Mouse (Mus musculus) kidney, embryonic 14.5 days (tissue): ENCODE results near the gene E130311K13Rik. TPM values are rescaled to one million over a fixed set of nuclear protein-coding genes. Genes with fewer than 3 reads are reported as not detected.
A peak's percentile ranks its signal among the peaks of the same experiment; 100 is the strongest.

Experiments used
- ATAC-seq: fragments of 200-750 bp; cut with Nextera tagmentation; 2 replicates; pipeline ENCODE4 v1.8.0; 2017; ENCODE audit warnings: moderate number of reproducible peaks, mild to moderate bottlenecking, moderate TSS enrichment, moderate library complexity; ENCODE audit not compliant: low FRiP score, low TSS enrichment
- H3K27ac ChIP-seq: fragments of 300-500 bp; sonication (generic); 2 replicates; pipeline ENCODE4 v1.5.1; 2014; ENCODE audit warnings: low read depth, mild to moderate bottlenecking, low read length, moderate library complexity, mixed read lengths
- H3K27me3 ChIP-seq: fragments of 300-500 bp; sonication (generic); 2 replicates; pipeline ENCODE4 v1.6.1; 2014; ENCODE audit warnings: mild to moderate bottlenecking, low read length; ENCODE audit not compliant: control insufficient read depth, insufficient read depth
- H3K36me3 ChIP-seq: fragments of 300-500 bp; sonication (generic); 2 replicates; pipeline ENCODE4 v1.6.1; 2014; ENCODE audit warnings: low read length, mixed read lengths; ENCODE audit not compliant: control insufficient read depth, insufficient read depth
- H3K4me1 ChIP-seq: fragments of 300-500 bp; sonication (generic); 2 replicates; pipeline ENCODE4 v1.6.1; 2014; ENCODE audit warnings: low read length, mixed read lengths; ENCODE audit not compliant: control insufficient read depth, insufficient read depth
- H3K4me2 ChIP-seq: fragments of 300-500 bp; sonication (generic); replicated peaks from 2 replicates; pipeline ENCODE4 v1.6.1; 2014; ENCODE audit warnings: low read depth, mild to moderate bottlenecking, low read length
- H3K4me3 ChIP-seq: fragments of 300-500 bp; sonication (generic); 2 replicates; pipeline ENCODE4 v1.5.1; 2014; ENCODE audit warnings: mild to moderate bottlenecking, low read length
- H3K9ac ChIP-seq: fragments of 300-500 bp; sonication (generic); 2 replicates; pipeline ENCODE4 v1.6.1; 2014; ENCODE audit warnings: low read depth, mild to moderate bottlenecking, low read length, moderate library complexity
- H3K9me3 ChIP-seq: fragments of 300-500 bp; sonication (generic); 2 replicates; pipeline ENCODE4 v1.6.1; 2016; ENCODE audit warnings: low read length; ENCODE audit not compliant: control insufficient read depth
- WGBS: fragments of 180-500 bp; shearing (Covaris S2); extraction: QIAGEN DNeasy Blood & Tissue Kit; methylation state at CpG from one replicate; pipeline ENCODE4 v1.1.7; 2014; 5-methylcytosine and 5-hydroxymethylcytosine counted together
- polyA plus RNA-seq: library from polyadenylated mRNA; unstranded; fragments of >200 nt; fragmentation: Nextera tagmentation; extraction: Ambion mirVana; gene quantifications from 2 replicates; pipeline ENCODE4 v1.2.1, GENCODE M21; 2014

Gene E130311K13Rik
- 5.1 and 5.7 TPM in 2 replicates for polyA plus RNA-seq

GRCm38 (mm10) chr3:63928878-63929859, at the start of gene E130311K13Rik:
Gene E130311K13Rik, minus strand, starts transcription at chr3:63929472.
- no peaks in the 10 kb centered on the region for H3K27me3 ChIP-seq
- peak within 1 kb of the TSS; percentile 89 for H3K9ac ChIP-seq
- WGBS: 5% methylated on average over 48 of the region's 48 CpGs
- peak; percentile 96 for ATAC-seq
- no peaks in the 10 kb centered on the region for H3K9me3 ChIP-seq
- peak within 1 kb of the TSS; percentile 73 for H3K27ac ChIP-seq
- H3K4me1 ChIP-seq: no peaks in the 10 kb centered on the region
- H3K4me3 ChIP-seq: peak within 1 kb of the TSS; percentile 63
- H3K4me2 ChIP-seq: peak within 1 kb of the TSS; percentile 67
- H3K36me3 ChIP-seq: no peaks in the 10 kb centered on the region

- H3K36me3 ChIP-seq: peaks cover 22% of the 10 kb centered on the region
- no peaks in the 10 kb centered on the region for H3K27me3 ChIP-seq
- peak overlapping the region; percentile 8; the same call in 1 of the 2 replicates for H3K4me2 ChIP-seq
- 51% methylated on average over 4 of the region's 4 CpGs for WGBS
- no peaks in the 10 kb centered on the region for H3K9me3 ChIP-seq
- H3K4me3 ChIP-seq: no peak overlapping the region
- ATAC-seq: no peak
- H3K27ac ChIP-seq: no peak overlapping the region
- H3K9ac ChIP-seq: no peak overlapping the region
- peaks cover 10% of the 10 kb centered on the region; the same call in 1 of the 2 replicates for H3K4me1 ChIP-seq
Observed at GRCm38 (mm10) chr3:63977895-63978294, 48.6 kb upstream of the E130311K13Rik start.

- Histone ChIP-seq H3K9ac (peak within 1 kb of the TSS; percentile 93), H3K27me3 (no peaks in the 10 kb centered on the region), H3K4me2 (peak within 1 kb of the TSS; percentile 71), H3K9me3 (no peaks in the 10 kb centered on the region), H3K4me1 (peaks cover 10% of the 10 kb centered on the region; the same call in 1 of the 2 replicates), H3K36me3 (peaks cover 13% of the 10 kb centered on the region), H3K4me3 (peak within 1 kb of the TSS; percentile 91), H3K27ac (peak within 1 kb of the TSS; percentile 92)
- ATAC-seq: peak; percentile 99
- WGBS: under 1% methylated on average over 66 of the region's 67 CpGs
Observed at GRCm38 (mm10) chr3:63975955-63976908, 47.0 kb upstream of the E130311K13Rik start, which contains the start of gene Gmps. Gene Gmps, plus strand, starts transcription at chr3:63976106.

GRCm38 (mm10) chr3:63965929-63966328, 36.7 kb upstream of the E130311K13Rik start:
- no peak overlapping the region for H3K27ac ChIP-seq
- H3K9me3 ChIP-seq: no peaks in the 10 kb centered on the region
- WGBS: 70% methylated on average over 2 of the region's 2 CpGs
- ATAC-seq: no peak
- H3K36me3 ChIP-seq: no peaks in the 10 kb centered on the region
- no peak overlapping the region for H3K9ac ChIP-seq
- no peak overlapping the region for H3K4me2 ChIP-seq
- peaks cover 18% of the 10 kb centered on the region for H3K4me1 ChIP-seq
- H3K4me3 ChIP-seq: no peak overlapping the region
- no peaks in the 10 kb centered on the region for H3K27me3 ChIP-seq

- no peaks in the 10 kb centered on the region for H3K9me3 ChIP-seq
- H3K9ac ChIP-seq: no peak overlapping the region
- no peak for ATAC-seq
- peak overlapping the region; percentile 63 for H3K4me2 ChIP-seq
- H3K4me1 ChIP-seq: peaks cover 18% of the 10 kb centered on the region
- no peak overlapping the region for H3K27ac ChIP-seq
- H3K36me3 ChIP-seq: no peaks in the 10 kb centered on the region
- H3K4me3 ChIP-seq: peak overlapping the region; percentile 56
- WGBS: 82% methylated on average over 6 of the region's 6 CpGs
- no peaks in the 10 kb centered on the region for H3K27me3 ChIP-seq
Observed at GRCm38 (mm10) chr3:63964922-63965249, 35.6 kb upstream of the E130311K13Rik start.

- WGBS: under 1% methylated on average over 69 of the region's 69 CpGs
- no peaks in the 10 kb centered on the region for H3K9me3 ChIP-seq
- peak within 1 kb of the TSS; percentile 83 for H3K27ac ChIP-seq
- H3K4me3 ChIP-seq: peak within 1 kb of the TSS; percentile 56
- H3K36me3 ChIP-seq: no peaks in the 10 kb centered on the region
- peak; percentile 97 for ATAC-seq
- H3K9ac ChIP-seq: peak within 1 kb of the TSS; percentile 66
- H3K27me3 ChIP-seq: no peaks in the 10 kb centered on the region
- H3K4me1 ChIP-seq: peaks cover 18% of the 10 kb centered on the region
- peak within 1 kb of the TSS; percentile 63 for H3K4me2 ChIP-seq
Observed at GRCm38 (mm10) chr3:63964100-63964921, 35.0 kb upstream of the E130311K13Rik start, which contains the start of gene Slc33a1. Gene Slc33a1, minus strand, starts transcription at chr3:63964768.

GRCm38 (mm10) chr3:63963421-63964099, 34.3 kb upstream of the E130311K13Rik start:
- H3K4me1 ChIP-seq: peaks cover 18% of the 10 kb centered on the region
- ATAC-seq: no peak; the same call in 1 of the 2 replicates
- no peaks in the 10 kb centered on the region for H3K27me3 ChIP-seq
- peak overlapping the region; percentile 56 for H3K4me3 ChIP-seq
- 6% methylated on average over 25 of the region's 25 CpGs for WGBS
- no peaks in the 10 kb centered on the region for H3K36me3 ChIP-seq
- peak overlapping the region; percentile 83 for H3K27ac ChIP-seq
- no peaks in the 10 kb centered on the region for H3K9me3 ChIP-seq
- H3K4me2 ChIP-seq: peak overlapping the region; percentile 63
- H3K9ac ChIP-seq: peak overlapping the region; percentile 66
